Mouse (Mus musculus): Measurements from ENCODE around the gene Rgs9bp. TPM values are rescaled to one million over a fixed set of nuclear protein-coding genes. Genes with fewer than 3 reads are reported as not detected.
A peak's percentile ranks its signal among the peaks of the same experiment; 100 is the strongest.

Gene Rgs9bp
- total RNA-seq (2015) (0.93 and 1.2 TPM in 2 replicates), total RNA-seq (2017) (0.92 and 1.0 TPM in 2 replicates)

DNA sequence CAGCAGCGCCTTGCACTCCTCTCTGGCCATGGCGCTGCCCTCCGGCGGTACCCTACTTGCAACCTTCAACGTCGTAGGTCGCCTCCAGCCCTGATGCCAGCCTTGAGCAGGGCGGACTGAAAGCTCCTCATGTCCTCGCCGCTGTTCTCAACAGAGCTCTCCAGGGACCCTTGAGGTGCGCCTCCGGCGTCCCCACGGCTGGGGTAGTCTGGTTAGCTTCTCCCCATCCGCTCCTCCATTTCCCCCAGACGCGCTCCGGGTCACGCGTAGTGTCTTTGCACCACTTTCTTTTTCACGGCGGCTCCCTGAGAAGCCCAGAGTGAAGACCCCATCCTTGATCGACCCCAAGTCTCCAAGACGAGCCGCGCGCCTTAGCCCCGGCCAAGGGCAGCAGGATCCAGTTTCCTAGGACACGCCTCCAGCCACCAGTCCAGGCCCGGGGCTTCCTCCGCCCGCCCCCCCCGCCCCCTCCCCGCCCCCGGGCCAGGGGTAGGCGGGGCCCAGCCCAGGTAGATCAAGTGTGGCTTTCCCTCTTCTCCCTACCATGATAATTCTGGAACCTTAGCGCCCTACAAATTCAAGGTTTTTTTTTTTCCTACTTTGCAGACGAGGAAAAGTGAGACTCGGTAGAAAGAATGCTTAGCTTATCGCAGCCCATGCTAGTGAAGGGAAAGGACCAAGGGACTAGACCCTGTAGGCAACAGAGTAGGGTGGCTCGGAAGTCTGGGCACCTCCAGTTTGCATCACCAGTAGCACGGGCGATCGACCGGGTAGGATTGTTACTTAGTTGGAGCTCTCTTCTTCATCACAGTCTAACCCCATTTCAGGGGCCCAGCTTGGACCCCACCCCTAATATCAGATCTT, at the start of gene Rgs9bp:
Rgs9bp (minus strand) TSS at position 392 of the 864 bp plus-strand sequence.
- peak; percentile 24 for ATAC-seq (replicated peaks; ENCODE audit: poor library complexity)

DNA sequence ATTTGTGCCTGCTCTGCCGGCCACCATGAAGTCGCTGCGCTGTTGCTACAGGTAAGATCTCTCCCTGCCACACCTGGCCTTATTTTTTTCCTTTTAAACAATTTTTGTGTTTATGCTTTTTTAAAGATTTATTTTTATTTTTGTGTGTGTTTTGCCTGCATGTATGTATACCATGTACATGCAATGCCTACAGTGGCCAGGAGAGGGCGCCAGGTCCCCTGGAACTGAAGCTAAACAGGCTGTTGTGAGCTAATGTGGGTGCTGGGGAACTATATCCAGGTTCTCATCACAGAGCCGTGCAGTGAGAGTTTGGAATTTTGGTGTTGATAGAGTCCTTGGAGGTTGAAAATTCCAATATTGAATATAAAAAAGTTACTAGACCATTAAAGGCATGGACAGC, 43.1 kb upstream of the Rgs9bp start:
- ATAC-seq (replicated peaks; ENCODE audit: poor library complexity), result peak; percentile 91

DNA sequence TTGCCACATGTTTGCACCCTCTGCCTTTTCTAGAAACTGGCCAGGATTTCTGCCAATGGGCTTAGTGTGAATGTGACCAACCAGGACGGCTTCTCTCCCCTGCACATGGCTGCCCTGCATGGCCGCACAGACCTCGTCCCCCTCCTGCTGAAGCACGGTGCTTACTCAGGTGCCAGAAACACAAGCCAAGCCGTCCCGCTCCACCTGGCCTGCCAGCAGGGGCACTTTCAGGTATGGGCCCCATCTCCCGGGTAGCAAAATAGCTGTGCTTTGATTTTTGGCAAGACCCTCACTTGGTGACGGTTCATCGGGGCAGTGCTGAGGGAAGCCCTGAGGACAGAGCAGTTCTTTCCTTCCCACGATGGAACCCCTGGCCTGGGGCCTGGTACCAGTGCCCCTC, 42.0 kb upstream of the Rgs9bp start:
- no peak for ATAC-seq (replicated peaks; ENCODE audit: poor library complexity)

DNA sequence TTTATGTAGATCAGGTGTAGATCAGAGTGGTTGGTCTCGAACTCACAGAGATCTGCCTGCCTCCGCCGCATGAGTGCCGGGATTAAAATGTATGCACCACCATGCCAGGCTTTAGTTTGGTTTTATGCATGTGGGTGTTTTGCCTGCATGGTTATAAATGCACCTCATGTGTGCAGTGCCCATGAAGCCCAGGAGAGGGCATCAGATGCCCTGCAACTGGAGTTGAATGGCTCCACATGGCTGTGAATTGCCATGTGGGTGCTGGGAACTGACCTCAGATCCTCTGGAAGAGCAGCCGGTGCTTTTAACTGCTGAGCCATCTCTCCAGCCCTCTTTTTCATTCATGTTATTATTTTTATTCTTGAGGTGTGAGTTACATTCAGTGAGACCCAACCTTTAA, 40.7 kb upstream of the Rgs9bp start:
- peak; percentile 54; the same call in 1 of the 2 replicates for ATAC-seq (replicated peaks; ENCODE audit: poor library complexity)

DNA sequence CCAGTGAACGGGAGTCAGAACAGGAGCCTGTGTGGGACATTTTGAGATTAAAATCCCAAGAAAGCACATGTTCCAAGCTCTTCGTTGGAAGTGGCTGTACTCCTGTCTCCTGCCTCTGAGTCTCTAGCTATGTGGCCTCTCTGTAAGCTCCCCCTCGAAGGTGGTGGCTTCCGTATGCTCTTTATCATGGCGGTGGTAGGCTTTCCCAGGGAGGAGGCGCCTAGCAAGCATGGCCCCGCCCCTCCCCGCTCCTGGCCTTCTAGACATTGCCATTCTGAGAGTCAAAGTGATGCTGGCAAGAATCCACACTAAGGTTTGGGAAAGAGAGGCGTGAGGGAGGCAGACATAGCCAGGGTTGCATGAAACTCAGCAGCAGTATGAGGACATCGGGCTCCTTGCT, 37.2 kb upstream of the Rgs9bp start:
- ATAC-seq (replicated peaks; ENCODE audit: poor library complexity), result no peak

DNA sequence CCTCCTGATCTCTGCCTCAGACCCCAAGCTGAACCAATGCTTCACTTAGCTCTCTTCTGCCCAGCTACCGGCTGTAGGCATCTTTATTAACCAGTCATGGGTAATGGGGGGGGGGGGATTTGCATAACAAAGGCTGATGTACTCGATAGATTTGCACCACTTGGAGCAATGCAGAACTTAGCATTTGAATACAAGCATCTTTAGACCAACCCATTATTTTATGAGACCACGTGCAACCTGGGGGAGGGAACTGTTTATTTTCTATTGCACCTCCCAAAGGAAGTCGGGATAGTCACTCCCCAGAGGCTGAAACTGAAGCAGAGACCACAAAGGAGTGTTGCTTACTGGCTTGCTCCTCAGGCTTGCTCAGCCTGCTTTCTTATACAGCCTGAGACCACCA, 32.1 kb upstream of the Rgs9bp start:
- ATAC-seq (replicated peaks; ENCODE audit: poor library complexity), result no peak

DNA sequence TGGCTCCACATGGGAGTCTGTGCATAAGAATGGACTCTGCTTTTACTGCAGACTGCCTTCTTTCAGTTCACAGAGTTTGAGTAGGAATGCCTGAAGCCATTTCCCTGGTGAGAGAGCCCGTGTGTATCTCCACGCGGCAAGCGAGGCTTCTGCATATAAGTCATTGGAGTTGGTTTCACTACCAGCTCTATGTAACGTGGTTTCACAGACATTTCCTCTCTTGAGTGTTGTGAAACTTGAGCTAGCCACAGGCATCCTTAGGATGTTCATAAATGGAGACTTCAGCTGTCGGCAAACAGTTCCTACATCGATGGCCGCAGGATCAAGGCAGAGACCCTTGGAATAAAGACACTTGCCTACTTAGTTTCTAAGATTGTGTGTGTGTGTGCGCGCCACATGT, 23.9 kb upstream of the Rgs9bp start:
- peak; percentile 84 for ATAC-seq (replicated peaks; ENCODE audit: poor library complexity)

DNA sequence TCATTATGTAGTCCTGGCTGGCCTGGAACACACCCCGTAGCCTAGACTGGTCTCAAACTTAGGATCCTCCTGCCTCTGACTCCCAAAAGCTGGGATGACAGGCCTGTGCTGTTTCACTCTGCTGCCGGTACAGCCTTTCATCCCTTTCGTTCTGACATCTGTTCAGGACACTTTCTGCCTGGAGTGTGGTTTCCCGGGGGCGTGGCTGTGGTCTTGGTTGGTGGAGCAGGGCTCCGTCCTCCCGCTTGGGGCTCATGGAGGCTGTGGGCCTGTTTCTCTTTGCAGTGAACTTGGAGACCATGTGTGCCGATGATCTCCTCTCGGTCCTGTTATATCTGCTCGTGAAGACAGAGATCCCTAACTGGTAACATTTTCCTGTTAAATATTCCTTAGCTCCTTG, 21.4 kb upstream of the Rgs9bp start:
- peak; percentile 83 for ATAC-seq (replicated peaks; ENCODE audit: poor library complexity)

DNA sequence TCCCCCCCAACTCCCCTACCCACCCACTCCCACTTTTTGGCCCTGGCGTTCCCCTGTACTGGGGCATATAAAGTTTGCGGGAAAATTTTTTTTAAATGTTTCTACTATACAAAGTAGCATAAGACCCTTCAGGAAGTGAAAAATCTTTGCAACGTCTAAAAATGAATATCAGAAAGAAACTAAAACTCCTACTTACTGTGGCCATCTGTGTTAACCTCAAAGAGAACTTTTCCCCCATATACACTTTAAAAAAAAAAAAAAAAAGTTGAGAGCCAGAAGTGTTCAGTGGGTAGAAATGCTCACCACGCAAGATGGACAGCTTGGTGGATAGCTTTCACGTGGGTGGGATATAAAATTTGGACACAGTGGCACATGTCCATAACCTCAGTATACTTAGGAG, 17.4 kb upstream of the Rgs9bp start:
- no peak for ATAC-seq (replicated peaks; ENCODE audit: poor library complexity)

DNA sequence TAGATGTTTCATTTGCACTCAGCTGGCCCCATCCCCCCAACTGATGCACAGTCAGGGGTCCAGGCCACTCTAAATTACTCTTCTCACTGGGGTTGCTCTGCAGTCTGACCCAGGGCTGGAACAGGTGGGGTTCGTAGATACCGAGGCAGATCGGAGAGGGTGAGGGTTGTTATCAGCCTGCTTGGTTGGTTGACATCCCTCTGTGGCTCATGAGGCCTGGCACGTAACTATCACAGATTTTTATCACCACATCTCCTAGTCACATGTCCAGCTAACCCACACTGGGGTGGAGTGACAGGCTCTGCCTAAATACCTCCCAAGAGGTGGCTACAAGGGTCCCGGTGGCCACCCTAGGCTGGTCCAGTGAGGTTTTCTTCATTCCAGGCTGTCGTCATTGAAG, 15.7 kb upstream of the Rgs9bp start:
- peak; percentile 85 for ATAC-seq (replicated peaks; ENCODE audit: poor library complexity)

DNA sequence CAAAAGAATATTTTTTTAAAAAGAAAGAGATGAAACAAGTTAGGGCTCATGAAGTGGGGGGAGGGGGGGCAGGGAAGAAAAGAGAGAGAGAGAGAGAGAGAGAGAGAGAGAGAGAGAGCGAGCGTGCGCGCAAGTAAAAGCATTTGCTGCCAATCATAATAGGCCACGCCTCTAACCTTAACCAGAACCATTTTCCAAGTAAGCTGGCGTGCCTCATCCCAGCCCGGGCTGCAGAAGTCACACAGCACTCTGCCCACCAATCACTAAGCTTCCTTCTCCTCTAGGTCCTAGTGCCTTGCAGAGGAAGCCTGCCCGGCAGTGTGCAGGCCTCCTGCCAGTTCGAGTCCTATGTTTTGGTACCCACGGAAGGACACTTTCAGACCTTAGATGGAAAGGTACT, 14.6 kb upstream of the Rgs9bp start:
- ATAC-seq (replicated peaks; ENCODE audit: poor library complexity), result no peak

DNA sequence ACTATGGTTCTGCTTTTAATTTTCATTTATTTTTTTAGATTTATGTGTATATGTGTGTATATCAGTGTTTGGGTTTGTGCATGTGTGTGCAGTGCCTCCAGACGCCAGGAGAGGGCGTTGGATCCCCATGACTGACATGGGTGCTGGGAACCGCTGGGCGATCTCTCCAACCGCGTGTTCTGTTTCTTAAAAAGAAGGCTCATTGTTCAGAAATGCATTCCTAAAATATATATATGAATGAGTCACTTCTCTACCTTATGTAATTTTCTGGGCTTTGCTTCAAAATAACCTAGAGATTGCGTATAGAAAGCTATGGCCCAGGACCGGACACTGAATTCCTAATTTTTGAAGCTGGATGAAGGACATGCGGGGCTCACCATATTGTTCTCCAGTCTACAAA, 14.1 kb upstream of the Rgs9bp start:
- ATAC-seq (replicated peaks; ENCODE audit: poor library complexity), result no peak

DNA sequence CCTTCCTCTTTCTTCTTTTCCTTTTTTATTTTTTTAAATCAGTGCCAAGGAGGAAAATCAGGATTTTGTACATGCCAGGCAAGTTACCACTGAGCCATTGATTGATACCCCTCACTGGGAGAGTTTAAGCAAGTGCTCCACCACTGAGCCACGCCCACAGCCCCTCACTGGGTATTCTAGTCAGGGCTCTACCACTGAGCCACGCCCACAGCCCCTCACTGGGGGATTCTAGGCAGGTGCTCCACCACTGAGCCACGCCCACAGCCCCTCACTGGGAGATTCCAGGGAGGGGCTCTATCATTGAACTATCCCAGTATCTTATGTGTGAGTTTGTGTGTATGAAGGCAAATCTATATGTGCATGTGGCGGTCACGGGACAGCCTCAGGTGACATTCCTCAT, 8.9 kb upstream of the Rgs9bp start:
- ATAC-seq (replicated peaks; ENCODE audit: poor library complexity), result no peak

DNA sequence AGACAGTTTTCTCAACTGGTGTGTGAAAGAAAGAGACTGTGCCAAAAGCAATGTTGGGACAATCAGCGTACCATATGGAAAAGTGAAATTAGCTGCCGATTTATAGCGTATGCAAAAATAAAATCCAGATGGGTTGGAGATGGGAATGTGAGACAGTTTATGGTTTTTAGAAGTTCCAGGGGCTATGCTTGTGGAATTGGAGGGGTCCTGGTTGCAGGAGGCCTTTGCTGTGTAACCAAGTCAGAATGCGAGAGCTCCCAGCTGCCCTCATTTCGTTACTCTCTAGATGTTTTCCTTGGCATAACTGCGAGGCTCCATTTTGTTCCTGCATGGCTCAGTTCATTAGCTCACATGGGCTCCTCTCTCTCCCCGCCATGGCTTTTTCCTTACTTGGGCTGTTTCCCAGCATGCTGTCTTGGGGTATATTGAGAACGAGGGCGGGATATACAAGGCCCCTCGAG, 5.4 kb upstream of the Rgs9bp start:
- ATAC-seq (replicated peaks; ENCODE audit: poor library complexity), result no peak

DNA sequence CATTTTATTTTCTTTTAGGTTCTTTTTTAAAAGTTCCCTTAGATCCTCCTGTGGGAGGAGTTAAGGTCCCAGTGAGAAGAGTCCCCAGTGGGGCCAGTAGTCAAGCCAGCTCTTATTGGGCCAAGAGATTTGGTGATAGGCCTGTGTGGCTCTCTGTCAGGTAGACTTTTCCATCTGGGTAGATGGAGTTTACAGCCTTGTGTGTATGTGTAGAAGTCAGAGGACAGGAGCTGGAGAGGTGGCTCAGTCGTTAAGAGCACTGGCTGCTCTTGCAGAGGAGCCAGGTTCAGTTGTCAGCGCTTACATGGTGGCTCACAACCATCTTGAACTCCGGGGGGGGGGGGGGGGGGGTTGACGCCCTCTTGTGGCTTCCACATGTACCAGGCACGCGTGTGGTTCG, 4.1 kb upstream of the Rgs9bp start:
- no peak for ATAC-seq (replicated peaks; ENCODE audit: poor library complexity)

DNA sequence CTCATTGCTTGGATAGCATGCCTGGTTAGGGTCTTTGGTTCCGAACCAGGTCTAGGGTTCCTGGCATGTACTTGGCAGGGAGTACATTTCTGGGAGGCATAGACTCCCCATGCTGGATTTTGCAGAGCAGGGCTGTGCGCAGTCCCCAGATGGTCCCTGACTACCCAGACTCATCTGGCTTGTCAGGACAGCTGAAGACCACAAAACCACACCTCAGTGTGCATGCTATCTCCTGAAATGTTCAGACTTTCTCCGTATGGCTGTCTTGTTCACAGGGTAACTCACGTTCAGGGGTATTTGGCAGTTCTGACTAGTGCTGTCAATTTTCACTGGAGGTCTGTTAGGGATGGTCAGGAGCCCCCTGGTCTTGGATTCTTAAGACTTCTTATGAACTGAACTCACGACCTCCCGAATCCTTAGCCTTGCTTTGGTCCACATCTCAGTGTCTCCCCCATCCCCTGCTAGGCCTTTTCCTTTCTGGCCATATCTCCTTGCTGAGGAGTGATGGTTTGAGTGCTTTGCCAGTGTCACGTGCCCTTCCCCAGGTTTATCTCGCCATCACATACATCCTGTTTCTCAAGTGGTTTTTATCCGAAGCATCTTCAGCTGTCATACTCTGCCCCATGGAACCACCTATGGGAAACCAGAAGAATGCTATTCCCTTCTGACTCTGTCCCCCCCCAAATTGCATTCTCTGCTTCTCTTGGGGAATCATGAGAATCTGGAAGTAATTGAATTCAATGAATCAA, 3.5 kb upstream of the Rgs9bp start:
- peak; percentile 28 for ATAC-seq (replicated peaks; ENCODE audit: poor library complexity)

DNA sequence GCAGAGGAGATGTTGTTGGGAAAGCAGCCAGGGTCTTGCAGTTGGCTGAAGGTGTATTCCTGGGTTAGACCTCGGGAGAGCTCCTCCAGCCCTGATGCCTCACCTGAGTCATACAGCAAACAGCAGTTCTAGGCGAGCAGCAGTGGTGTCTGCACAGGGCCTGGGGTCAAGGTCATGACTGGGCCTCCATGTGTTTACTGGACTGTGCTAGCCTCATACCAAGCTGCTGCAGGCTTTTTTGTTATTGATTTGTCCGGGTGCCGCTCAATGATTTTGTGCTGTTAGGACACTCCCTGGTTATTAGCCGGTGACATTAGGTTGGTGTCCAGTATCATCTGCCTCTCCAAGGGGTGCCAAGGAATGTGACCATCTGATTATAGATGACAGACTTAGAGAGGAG, 2.3 kb upstream of the Rgs9bp start:
- no peak for ATAC-seq (replicated peaks; ENCODE audit: poor library complexity)

DNA sequence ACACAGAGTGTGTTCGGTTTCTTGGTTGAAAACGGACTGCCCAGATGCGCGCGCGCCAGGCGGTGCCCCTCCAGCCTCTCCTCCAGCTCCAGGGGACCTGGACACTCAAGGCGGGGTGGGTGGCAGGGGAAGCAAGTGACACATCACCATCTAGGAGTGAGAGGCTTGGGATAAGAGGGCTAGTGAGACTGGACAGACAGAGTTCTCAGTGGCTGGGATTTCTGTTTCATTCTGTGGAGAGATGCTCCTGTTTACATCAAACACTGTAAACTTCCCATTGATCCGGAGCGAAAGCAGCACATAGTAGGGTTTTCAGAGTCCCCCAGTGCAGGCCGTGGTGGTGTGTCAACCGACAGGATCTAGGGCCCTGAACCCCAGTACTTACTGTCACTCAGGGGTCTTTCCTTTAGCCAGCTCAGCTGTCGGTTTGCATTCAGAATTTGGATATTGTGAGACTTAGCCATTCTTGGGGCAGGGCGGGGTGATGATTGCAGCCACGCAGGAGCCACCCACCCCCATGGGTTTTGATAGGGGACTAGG, 1.6 kb upstream of the Rgs9bp start:
- ATAC-seq (replicated peaks; ENCODE audit: poor library complexity), result no peak

DNA sequence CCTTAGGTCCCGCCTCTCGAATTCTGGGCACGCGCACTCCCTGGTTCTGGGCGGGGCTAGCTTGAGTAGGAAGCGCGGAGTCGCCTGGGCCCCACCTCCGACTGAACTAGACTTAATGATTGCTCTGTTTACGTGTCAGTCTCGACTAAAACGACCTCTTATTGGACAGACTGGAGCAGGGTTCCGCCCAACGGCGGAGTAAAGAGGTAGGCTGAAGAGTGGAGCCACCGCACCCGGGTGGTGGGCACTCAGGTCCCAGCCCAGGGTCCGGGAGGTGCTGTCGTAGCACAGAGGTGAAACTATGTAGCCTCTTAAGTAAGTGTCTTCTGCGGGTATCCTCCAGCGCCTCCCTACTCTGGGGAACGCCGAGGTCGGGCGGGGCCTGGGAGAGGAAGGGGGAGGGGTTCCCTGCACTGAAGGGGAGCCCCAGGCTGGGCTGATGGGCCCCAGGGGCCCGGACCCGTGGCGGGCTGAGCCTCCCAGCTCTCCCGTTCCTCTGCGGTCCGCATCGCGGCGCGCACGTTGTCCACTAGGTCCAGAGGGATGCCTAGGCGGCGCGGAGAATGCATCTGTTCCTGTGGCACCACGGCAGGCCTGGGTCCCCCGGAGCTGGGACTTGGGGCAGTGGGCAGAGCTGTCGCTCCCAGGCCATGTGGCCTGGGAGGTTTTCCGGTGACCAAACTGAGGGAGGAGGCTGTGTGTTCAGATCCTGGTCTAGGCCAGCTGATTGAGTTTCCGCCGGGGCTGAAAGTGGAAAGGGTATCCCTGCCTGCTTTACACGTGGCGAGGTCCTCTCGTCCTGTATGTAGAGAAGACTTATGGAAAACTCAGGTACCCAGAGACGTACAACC, 898 bp upstream of the Rgs9bp start, which contains the start of gene Ankrd27:
Ankrd27 (plus strand) TSS at position 190 of the 851 bp plus-strand sequence.
- ATAC-seq (replicated peaks; ENCODE audit: poor library complexity), result peak; percentile 73

DNA sequence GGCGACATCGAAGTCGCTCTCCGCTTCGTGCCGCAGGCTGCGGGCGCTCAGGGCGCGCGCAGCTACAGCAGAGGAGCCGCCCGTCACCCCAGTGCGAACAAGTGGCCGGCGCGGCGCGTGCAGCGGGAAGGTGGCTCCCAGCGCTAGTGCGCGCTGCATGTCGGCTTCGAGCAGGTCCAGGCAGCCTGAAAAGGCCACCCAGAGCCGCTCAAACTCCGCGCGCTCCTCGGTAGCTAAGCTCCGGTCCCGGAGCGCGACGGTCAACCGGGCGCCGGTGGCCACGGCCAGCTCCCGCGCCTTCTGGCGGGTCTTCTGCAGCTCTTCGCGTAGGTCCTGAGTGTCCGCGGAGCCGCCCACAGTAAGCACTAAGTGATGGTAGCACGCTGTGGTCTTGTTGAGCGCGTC, 594 bp downstream of the Rgs9bp start:
- no peak for ATAC-seq (replicated peaks; ENCODE audit: poor library complexity)
